Mouse (Mus musculus): ENCODE measurements around the gene Fam184a.

GRCm38 (mm10) chr10:53597121-53597881 lies 153.6 kb downstream of the Fam184a start:
- no peak for TF ChIP-seq CTCF (IDR thresholded peaks at IDR 0.05; ENCODE audit: insufficient read depth, low read depth, low read length)
- 0 out of 2 replicates have a peak, but pooled peaks have one; percentile 30 for TF ChIP-seq POLR2A (IDR thresholded peaks at IDR 0.05; ENCODE audit: insufficient read depth, low read depth, low read length)

Measured in olfactory bulb, adult 2 months (tissue).